Mouse (Mus musculus) MEL (cell line): ENCODE results near the gene Trak1. TPM values are rescaled to one million over a fixed set of nuclear protein-coding genes. Genes with fewer than 3 reads are reported as not detected.
A peak's percentile ranks its signal among the peaks of the same experiment; 100 is the strongest.

Experiments used
- DNase-seq: peaks from one replicate; pipeline ENCODE4 v3.0.0; 2011; ENCODE audit warnings: low read depth, low spot score
- H3K27ac ChIP-seq: 2 replicates; pipeline ENCODE4 v1.5.1; 2012; ENCODE audit warnings: low read depth, mild to moderate bottlenecking, control low read depth, low read length, moderate library complexity; ENCODE audit not compliant: control insufficient read depth
- H3K27me3 ChIP-seq, 2 experiments: fragments of 150-350 bp in 1 of 2; sonication (generic) in 1 of 2; 2 replicates each; pipeline ENCODE4 v1.6.1; 2012; ENCODE audit warnings: low read length in 2 of 2, mild to moderate bottlenecking in 2 of 2, improper control_type of control experiment in 1 of 2, moderate library complexity in 1 of 2; ENCODE audit not compliant: insufficient read depth in 2 of 2, control insufficient read depth in 1 of 2
- H3K36me3 ChIP-seq, 2 experiments: 2 replicates each; pipeline ENCODE4 v1.6.1; 2012 to 2014; ENCODE audit warnings: low read length in 2 of 2, improper control_type of control experiment in 1 of 2, inconsistent platforms in 1 of 2, mild to moderate bottlenecking in 1 of 2; ENCODE audit not compliant: insufficient read depth in 2 of 2, control insufficient read depth in 1 of 2
- H3K4me1 ChIP-seq, 2 experiments: fragments of 150-350 bp in 1 of 2; sonication (generic) in 1 of 2; 2 replicates each; pipeline ENCODE4 v1.6.1; 2012; ENCODE audit warnings: low read length in 2 of 2, improper control_type of control experiment in 1 of 2, mild to moderate bottlenecking in 1 of 2; ENCODE audit not compliant: insufficient read depth in 2 of 2, control insufficient read depth in 1 of 2
- H3K4me3 ChIP-seq, 2 experiments: fragments of 150-350 bp in 1 of 2; sonication (generic) in 1 of 2; 2 replicates each; pipeline ENCODE4 v1.5.1; 2012; ENCODE audit warnings: low read depth in 2 of 2, low read length in 2 of 2, mild to moderate bottlenecking in 2 of 2, moderate library complexity in 2 of 2, control low read depth in 1 of 2, improper control_type of control experiment in 1 of 2; ENCODE audit not compliant: control insufficient read depth in 1 of 2, insufficient read depth in 1 of 2
- H3K79me2 ChIP-seq: 2 replicates; pipeline ENCODE4 v1.6.1; 2012; ENCODE audit warnings: mild to moderate bottlenecking, low read length, moderate library complexity; ENCODE audit not compliant: control insufficient read depth, poor library complexity, insufficient read depth
- H3K9ac ChIP-seq: 2 replicates; pipeline ENCODE4 v1.6.1; 2012; ENCODE audit warnings: low read depth, mild to moderate bottlenecking, control low read depth, low read length, moderate library complexity; ENCODE audit not compliant: control insufficient read depth, poor library complexity, severe bottlenecking
- H3K9me3 ChIP-seq: fragments of 150-350 bp; sonication (generic); replicated peaks from 2 replicates; pipeline ENCODE4 v1.6.1; 2012; ENCODE audit warnings: mild to moderate bottlenecking, low read length, improper control_type of control experiment, moderate library complexity; ENCODE audit not compliant: insufficient read depth
- BHLHE40 ChIP-seq: IDR thresholded peaks from 2 replicates; pipeline ENCODE4 v1.6.1; 2012; ENCODE audit warnings: low read depth, mild to moderate bottlenecking, inconsistent platforms, low read length, improper control_type of control experiment, borderline replicate concordance
- CHD2 ChIP-seq: IDR thresholded peaks from 2 replicates; pipeline ENCODE4 v1.6.1; 2011; ENCODE audit warnings: low read length, improper control_type of control experiment
- CTCF ChIP-seq, 3 experiments: IDR thresholded peaks in 2 of 3; conservative IDR thresholded peaks in 1 of 3; 2 replicates each; pipeline ENCODE4 v1.5.1; 2011 to 2012; ENCODE audit warnings: low read length in 3 of 3, low read depth in 2 of 3, mild to moderate bottlenecking in 2 of 3, improper control_type of control experiment in 1 of 3, inconsistent platforms in 1 of 3, mixed read lengths in 1 of 3, moderate library complexity in 1 of 3; ENCODE audit not compliant: control insufficient read depth in 1 of 3, insufficient read depth in 1 of 3, poor library complexity in 1 of 3, severe bottlenecking in 1 of 3
- ELF1 ChIP-seq: IDR thresholded peaks from 2 replicates; pipeline ENCODE4 v1.6.1; 2014; ENCODE audit warnings: low read depth, mild to moderate bottlenecking, inconsistent platforms, low read length, improper control_type of control experiment, moderate library complexity
- EP300 ChIP-seq, 2 experiments: IDR thresholded peaks; 2 replicates each; pipeline ENCODE4 v1.6.1; 2011; ENCODE audit warnings: improper control_type of control experiment in 2 of 2, low read length in 2 of 2, low read depth in 1 of 2, mild to moderate bottlenecking in 1 of 2
- ETS1 ChIP-seq: IDR thresholded peaks from 2 replicates; pipeline ENCODE4 v1.6.1; 2012; ENCODE audit warnings: low read depth, mild to moderate bottlenecking, inconsistent platforms, low read length, improper control_type of control experiment, moderate library complexity
- GABPA ChIP-seq: IDR thresholded peaks from 2 replicates; pipeline ENCODE4 v1.6.1; 2012; ENCODE audit warnings: low read depth, mild to moderate bottlenecking, inconsistent platforms, low read length, improper control_type of control experiment, moderate library complexity
- GATA1 ChIP-seq: IDR thresholded peaks from 2 replicates; pipeline ENCODE4 v1.6.1; 2011; ENCODE audit warnings: low read depth, low read length, improper control_type of control experiment
- JUND ChIP-seq: IDR thresholded peaks from 2 replicates; pipeline ENCODE4 v1.6.1; 2011; ENCODE audit warnings: low read depth, mild to moderate bottlenecking, improper control_type of control experiment, low read length
- KAT2A ChIP-seq: conservative IDR thresholded peaks from 2 replicates; pipeline ENCODE4 v1.6.1; 2012; ENCODE audit warnings: low read depth, low read length, improper control_type of control experiment, inconsistent platforms
- MAFK ChIP-seq: IDR thresholded peaks from 2 replicates; pipeline ENCODE4 v1.6.1; 2011; ENCODE audit warnings: low read depth, mild to moderate bottlenecking, low read length, improper control_type of control experiment, borderline replicate concordance
- MAX ChIP-seq: IDR thresholded peaks from 2 replicates; pipeline ENCODE4 v1.6.1; 2011; ENCODE audit warnings: low read length, improper control_type of control experiment
- MEF2A ChIP-seq: IDR thresholded peaks from 2 replicates; pipeline ENCODE4 v1.6.1; 2014; ENCODE audit warnings: low read depth, mild to moderate bottlenecking, inconsistent platforms, low read length, improper control_type of control experiment; ENCODE audit not compliant: poor library complexity, insufficient replicate concordance, severe bottlenecking; ENCODE audit errors: extremely low read depth
- MXI1 ChIP-seq: IDR thresholded peaks from 2 replicates; pipeline ENCODE4 v1.6.1; 2011; ENCODE audit warnings: mild to moderate bottlenecking, low read depth, low read length, improper control_type of control experiment
- NELFE ChIP-seq: IDR thresholded peaks from 2 replicates; pipeline ENCODE4 v1.6.1; 2011; ENCODE audit warnings: low read depth, low read length, improper control_type of control experiment
- NRF1 ChIP-seq: IDR thresholded peaks from 2 replicates; pipeline ENCODE4 v1.6.1; 2014; ENCODE audit warnings: low read depth, mild to moderate bottlenecking, inconsistent platforms, low read length, improper control_type of control experiment, moderate library complexity; ENCODE audit not compliant: poor library complexity, insufficient read depth, severe bottlenecking
- POLR2A ChIP-seq, 2 experiments: IDR thresholded peaks; 2 replicates each; pipeline ENCODE4 v1.6.1; 2011 to 2012; ENCODE audit warnings: low read length in 2 of 2, mild to moderate bottlenecking in 2 of 2, control low read depth in 1 of 2, improper control_type of control experiment in 1 of 2, low read depth in 1 of 2, moderate library complexity in 1 of 2; ENCODE audit not compliant: control insufficient read depth in 1 of 2, insufficient read depth in 1 of 2, poor library complexity in 1 of 2
- POLR2AphosphoS2 ChIP-seq: IDR thresholded peaks from 2 replicates; pipeline ENCODE4 v1.6.1; 2011; ENCODE audit warnings: low read length, improper control_type of control experiment
- POLR2AphosphoS5 ChIP-seq: IDR thresholded peaks from 2 replicates; pipeline ENCODE4 v1.6.1; 2012; ENCODE audit warnings: low read depth, borderline replicate concordance, mild to moderate bottlenecking, inconsistent platforms, low read length, moderate library complexity, mixed read lengths
- RAD21 ChIP-seq: IDR thresholded peaks from 2 replicates; pipeline ENCODE4 v1.6.1; 2011; ENCODE audit warnings: mild to moderate bottlenecking, low read depth, low read length, improper control_type of control experiment
- SIN3A ChIP-seq: IDR thresholded peaks from 2 replicates; pipeline ENCODE4 v1.6.1; 2012; ENCODE audit warnings: low read length, improper control_type of control experiment, inconsistent platforms
- SMC3 ChIP-seq: IDR thresholded peaks from 2 replicates; pipeline ENCODE4 v1.6.1; 2011; ENCODE audit warnings: low read depth, low read length, improper control_type of control experiment
- TBP ChIP-seq: IDR thresholded peaks from 2 replicates; pipeline ENCODE4 v1.8.0; 2011; ENCODE audit warnings: low read depth, low read length, improper control_type of control experiment
- TCF12 ChIP-seq: IDR thresholded peaks from 2 replicates; pipeline ENCODE4 v1.6.1; 2014; ENCODE audit warnings: low read depth, mild to moderate bottlenecking, inconsistent platforms, low read length, improper control_type of control experiment, moderate library complexity
- USF1 ChIP-seq: IDR thresholded peaks from 2 replicates; pipeline ENCODE4 v1.6.1; 2014; ENCODE audit warnings: low read depth, mild to moderate bottlenecking, inconsistent platforms, low read length, improper control_type of control experiment, moderate library complexity
- USF2 ChIP-seq, 2 experiments: IDR thresholded peaks; 2 replicates each; pipeline ENCODE4 v1.6.1; 2011 to 2012; ENCODE audit warnings: improper control_type of control experiment in 2 of 2, low read length in 2 of 2, borderline replicate concordance in 1 of 2, inconsistent platforms in 1 of 2, low read depth in 1 of 2, mild to moderate bottlenecking in 1 of 2; ENCODE audit not compliant: insufficient read depth in 1 of 2
- ZNF384 ChIP-seq: IDR thresholded peaks from 2 replicates; pipeline ENCODE4 v1.6.1; 2012; ENCODE audit warnings: low read depth, mild to moderate bottlenecking, inconsistent platforms, low read length, improper control_type of control experiment
- polyA plus RNA-seq, 2 experiments: library from polyadenylated mRNA; stranded (reverse) in 1 of 2; unstranded in 1 of 2; fragments of >175 nt in 1 of 2; fragments of >200 nt in 1 of 2; gene quantifications; 2 replicates each; pipeline versions ENCODE4 v1.2.1 to v1.2.4; 2012; ENCODE audit warnings: low replicate concordance in 2 of 2, low read depth in 1 of 2; ENCODE audit not compliant: insufficient read length in 2 of 2, insufficient read depth in 1 of 2, missing spikeins in 1 of 2
- total RNA-seq: library from RNA; depleted of rRNA; stranded (reverse); fragments of 300-350 nt; gene quantifications from 2 replicates; pipeline ENCODE4 v1.2.3, GENCODE M21; 2012

Gene Trak1
- total and polyA plus RNA-seq, 3 experiments, result 16.2 to 35.5 TPM; not detected in 1

DNA sequence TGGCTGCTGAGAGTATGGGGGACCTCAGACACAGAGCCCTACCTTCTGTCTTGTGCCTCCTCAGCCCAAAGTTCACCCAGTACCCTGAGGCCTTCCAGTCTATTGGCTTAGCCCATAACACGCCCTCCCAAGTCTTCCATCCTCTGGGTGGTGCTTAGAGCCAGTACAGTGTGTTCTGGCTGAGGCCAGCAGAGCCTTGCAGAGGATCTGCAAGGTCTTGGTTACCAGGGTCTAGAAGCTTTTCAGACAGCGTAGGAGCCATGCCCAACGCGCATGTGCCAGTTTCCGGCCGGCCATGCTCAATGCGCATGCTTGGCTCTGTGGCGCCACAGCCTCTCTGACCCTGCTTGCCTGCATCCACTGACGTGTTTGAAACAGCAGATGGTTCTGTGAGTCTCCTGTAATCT is 85.9 kb downstream of the Trak1 start:
- Histone ChIP-seq H3K9me3 (no peaks in the 10 kb centered on the region), H3K9ac (no peak overlapping the region), H3K4me3 (no peak overlapping the region), H3K36me3 (peaks cover 0 to 6% of the 10 kb centered on the region in 2 experiments; a peak in 2 of 4 replicates), H3K4me1 (peaks cover 0 to 7% of the 10 kb centered on the region in 2 experiments; a peak in 1 of 4 replicates), H3K27ac (no peak overlapping the region), H3K79me2 (peaks cover 2% of the 10 kb centered on the region; the same call in 1 of the 2 replicates), H3K27me3 (no peaks in the 10 kb centered on the region)
- no peak for TF ChIP-seq CHD2
- no peak for TF ChIP-seq MEF2A
- no peak for TF ChIP-seq POLR2AphosphoS2
- TF ChIP-seq ELF1, result no peak
- no peak for TF ChIP-seq RAD21
- no peak for TF ChIP-seq CTCF (IDR thresholded peaks at IDR 0.05 in 2 of 3, conservative IDR thresholded peaks at IDR 0.05 in 1 of 3; ENCODE audit: control insufficient read depth in 1 of 3, insufficient read depth in 1 of 3, low read depth in 2 of 3, low read length in 3 of 3, poor library complexity in 1 of 3, severe bottlenecking in 1 of 3)
- TF ChIP-seq POLR2AphosphoS5, result no peak
- no peak for TF ChIP-seq NELFE
- no peak for TF ChIP-seq GATA1
- no peak for TF ChIP-seq MAFK
- TF ChIP-seq JUND, result no peak
- no peak for TF ChIP-seq ZNF384
- no peak for TF ChIP-seq TCF12
- TF ChIP-seq KAT2A, result no peak
- TF ChIP-seq NRF1, result no peak
- DNase-seq, result no peak

DNA sequence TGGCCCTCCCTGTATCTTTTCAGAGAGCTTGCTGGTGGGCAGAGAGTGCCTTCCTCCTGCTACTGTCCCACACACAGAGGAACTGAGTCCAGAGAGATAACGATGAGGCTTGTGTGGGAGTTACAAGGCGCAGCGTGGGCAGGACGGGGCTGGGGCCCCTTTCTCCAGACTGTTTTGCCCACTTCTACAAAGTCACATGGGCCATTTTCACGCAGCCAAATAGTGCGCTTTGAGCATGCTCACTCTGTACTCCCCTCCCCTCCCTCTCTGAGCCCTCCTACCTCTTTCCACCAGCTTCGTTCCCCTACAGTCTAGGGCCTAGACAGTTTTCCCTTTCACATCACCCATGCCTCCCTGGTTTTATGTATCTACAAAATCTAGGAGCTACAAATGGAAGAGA is 87.3 kb downstream of the Trak1 start:
- H3K27me3 ChIP-seq, result no peaks in the 10 kb centered on the region
- H3K36me3 ChIP-seq, result peaks cover 0 to 6% of the 10 kb centered on the region in 2 experiments; a peak in 2 of 4 replicates
- peak overlapping the region; percentile 44 for H3K9ac ChIP-seq
- peak overlapping the region; percentile 45 for H3K27ac ChIP-seq
- H3K4me1 ChIP-seq, result peaks cover 0 to 7% of the 10 kb centered on the region in 2 experiments; a peak in 1 of 4 replicates
- peak; percentile 74 for TF ChIP-seq MXI1
- TF ChIP-seq TBP, result no peak
- peak; percentile 49; the same call in 1 of the 2 replicates for TF ChIP-seq GATA1
- peak; percentile 83 for TF ChIP-seq USF1
- TF ChIP-seq GABPA, result no peak
- no peak for TF ChIP-seq MEF2A
- peak; percentile 72 for TF ChIP-seq SIN3A
- no peak for TF ChIP-seq BHLHE40
- peak; percentile 66 for TF ChIP-seq NRF1
- TF ChIP-seq NELFE, result peak; percentile 21; the same call in 1 of the 2 replicates
- 0 out of 4 replicates have a peak, but pooled peaks of 1 of the 2 experiments have one; percentile 20 for TF ChIP-seq POLR2A (IDR thresholded peaks at IDR 0.05; ENCODE audit: control insufficient read depth in 1 of 2, insufficient read depth in 1 of 2, low read depth in 1 of 2, low read length in 2 of 2, poor library complexity in 1 of 2)
- TF ChIP-seq MAX, result peak; percentile 73; the same call in 1 of the 2 replicates
- 0 out of 2 replicates have a peak, but pooled peaks have one; percentile 11 for TF ChIP-seq ETS1
- no peak for TF ChIP-seq SMC3
- TF ChIP-seq EP300 (IDR thresholded peaks at IDR 0.05; ENCODE audit: low read depth in 1 of 2, low read length in 2 of 2), result peak; percentile 48 to 56; a peak in 3 of 4 replicates
- 0 out of 4 replicates have a peak, but pooled peaks of 1 of the 2 experiments have one; percentile 38 for TF ChIP-seq USF2 (IDR thresholded peaks at IDR 0.05; ENCODE audit: borderline replicate concordance in 1 of 2, insufficient read depth in 1 of 2, low read depth in 1 of 2, low read length in 2 of 2)
- DNase-seq, result peak; percentile 81
- peaks cover 2% of the 10 kb centered on the region; the same call in 1 of the 2 replicates for H3K79me2 ChIP-seq
- peak overlapping the region; percentile 53 to 65 for H3K4me3 ChIP-seq
- no peaks in the 10 kb centered on the region for H3K9me3 ChIP-seq
